Mouse (Mus musculus): ENCODE data around the gene Clrn2.

- TF ChIP-seq CTCF (conservative IDR thresholded peaks at IDR 0.05; ENCODE audit: low read length) (no peak), POU5F1 (IDR thresholded peaks at IDR 0.05; ENCODE audit: borderline replicate concordance, low read length) (no peak)
Observed at GRCm38 (mm10) chr5:45448676-45449075, 4.9 kb upstream of the Clrn2 start.

Measured in E14TG2a.4 (cell line).